Comparison of ENCODE assay signal across 22 mouse cellular contexts in the genomic region with DNA sequence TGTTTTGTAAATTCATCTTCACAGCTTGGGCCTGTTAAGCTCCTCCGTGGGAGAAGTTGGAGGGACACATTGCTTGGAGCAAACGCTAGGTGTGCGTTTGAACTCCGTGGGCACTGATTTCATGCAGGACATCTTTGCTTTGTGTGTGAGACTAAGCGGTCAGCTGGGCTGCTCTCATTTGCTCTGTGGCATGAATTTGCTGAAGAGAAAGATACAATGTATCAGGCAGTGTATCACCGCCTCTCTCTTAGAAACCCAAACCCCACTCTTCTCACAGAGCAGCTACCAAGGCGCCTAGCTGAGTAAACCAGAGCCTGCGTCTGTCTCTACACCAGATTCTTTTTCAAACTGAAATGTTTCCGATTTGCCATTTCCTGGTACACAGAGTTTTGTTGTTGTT.
"Had no signal": no experiment of that assay in that cellular context is flagged by ENCODE, and none has a peak within 500 bp of the region (broad histone marks: within the 10 kb centered on the region; RNA-seq: fewer than 3 reads in every experiment).

No protein-coding gene starts in this region.

- DNase-seq: left cerebral cortex, postnatal 4 days; liver; liver, embryonic 13.5 days; liver, postnatal 0 days; lung, adult 18-20 months; lung, adult 2 months; lung, embryonic 14.5 days; lung, postnatal 10 days; lung, postnatal 14 days; lung, postnatal 36 days; lung, postnatal 4 days; midbrain, embryonic 14.5 days had no signal

- H3K27me3 ChIP-seq: limb, embryonic 13.5 days; limb, embryonic 15.5 days; liver, embryonic 12.5 days; liver, embryonic 13.5 days; liver, embryonic 15.5 days; lung, embryonic 15.5 days; megakaryocyte, embryonic 14.5 days; midbrain, embryonic 13.5 days; midbrain, embryonic 15.5 days had no signal

- ATAC-seq: liver, embryonic 12.5 days; liver, postnatal 0 days; lung, postnatal 0 days; midbrain, embryonic 13.5 days; midbrain, embryonic 15.5 days; midbrain, embryonic 16.5 days had no signal
